Mouse (Mus musculus): ENCODE data around the gene Klf9. TPM values are rescaled to one million over a fixed set of nuclear protein-coding genes. Genes with fewer than 3 reads are reported as not detected.
"Not testable (repeated sequence)": the region's sequence is repeated elsewhere in the genome, so short reads cannot be mapped to it uniquely, and the experiment has no call there.

Klf9 gene
- polyA plus RNA-seq, 1 experiment from 2014 or later = 1.4 TPM

- H3K4me1 ChIP-seq (ENCODE audit: control insufficient read depth, insufficient read depth, low read length) = peaks cover 4% of the 10 kb centered on the region
- no peak overlapping the region for H3K27ac ChIP-seq (ENCODE audit: low read depth, low read length)
- H3K4me2 ChIP-seq (ENCODE audit: low read depth) = no peak overlapping the region
- peaks cover 20% of the 10 kb centered on the region for H3K27me3 ChIP-seq (ENCODE audit: control insufficient read depth, insufficient read depth, low read length)
- H3K36me3 ChIP-seq (ENCODE audit: control insufficient read depth, insufficient read depth, low read length) = no peaks in the 10 kb centered on the region
- no peak overlapping the region for H3K9ac ChIP-seq (ENCODE audit: low read length)
- ATAC-seq (ENCODE audit: insufficient read depth, low FRiP score, low TSS enrichment) (no peak), DNase-seq (ENCODE audit: low spot score) (no peak)
- H3K9me3 ChIP-seq (ENCODE audit: control insufficient read depth, low read length) = no peaks in the 10 kb centered on the region
- WGBS = 79% methylated on average over 8 of the region's 8 CpGs
- no peak overlapping the region for H3K4me3 ChIP-seq (ENCODE audit: low read depth, low read length)
These were observed 2.5 kb downstream of the Klf9 start for GRCm38 (mm10) chr19:23143541-23143940.

- Histone ChIP-seq H3K27me3 (ENCODE audit: control insufficient read depth, insufficient read depth, low read length) (peaks cover 20% of the 10 kb centered on the region), H3K4me3 (ENCODE audit: low read depth, low read length) (no peak overlapping the region), H3K27ac (ENCODE audit: low read depth, low read length) (no peak overlapping the region), H3K4me2 (ENCODE audit: low read depth) (no peak overlapping the region), H3K36me3 (ENCODE audit: control insufficient read depth, insufficient read depth, low read length) (no peaks in the 10 kb centered on the region), H3K9me3 (ENCODE audit: control insufficient read depth, low read length) (no peaks in the 10 kb centered on the region), H3K9ac (ENCODE audit: low read length) (no peak overlapping the region), H3K4me1 (ENCODE audit: control insufficient read depth, insufficient read depth, low read length) (peaks cover 4% of the 10 kb centered on the region)
- no peak for ATAC-seq (ENCODE audit: insufficient read depth, low FRiP score, low TSS enrichment)
- WGBS = 69% methylated on average over 9 of the region's 9 CpGs
- no peak for DNase-seq (ENCODE audit: low spot score)
These were observed 3.0 kb downstream of the Klf9 start for GRCm38 (mm10) chr19:23144031-23144430.

- H3K4me1 ChIP-seq (ENCODE audit: control insufficient read depth, insufficient read depth, low read length) = peaks cover 4% of the 10 kb centered on the region
- no peak overlapping the region for H3K4me3 ChIP-seq (ENCODE audit: low read depth, low read length)
- H3K4me2 ChIP-seq (ENCODE audit: low read depth) = no peak overlapping the region
- H3K27me3 ChIP-seq (ENCODE audit: control insufficient read depth, insufficient read depth, low read length) = peaks cover 20% of the 10 kb centered on the region
- DNase-seq (ENCODE audit: low spot score) (no peak), ATAC-seq (ENCODE audit: insufficient read depth, low FRiP score, low TSS enrichment) (no peak)
- WGBS = 94% methylated on average over 3 of the region's 3 CpGs
- no peak overlapping the region for H3K9ac ChIP-seq (ENCODE audit: low read length)
- H3K9me3 ChIP-seq (ENCODE audit: control insufficient read depth, low read length) = no peaks in the 10 kb centered on the region
- H3K27ac ChIP-seq (ENCODE audit: low read depth, low read length) = no peak overlapping the region
- no peaks in the 10 kb centered on the region for H3K36me3 ChIP-seq (ENCODE audit: control insufficient read depth, insufficient read depth, low read length)
These were observed 4.1 kb downstream of the Klf9 start for GRCm38 (mm10) chr19:23145146-23145545.

DNA sequence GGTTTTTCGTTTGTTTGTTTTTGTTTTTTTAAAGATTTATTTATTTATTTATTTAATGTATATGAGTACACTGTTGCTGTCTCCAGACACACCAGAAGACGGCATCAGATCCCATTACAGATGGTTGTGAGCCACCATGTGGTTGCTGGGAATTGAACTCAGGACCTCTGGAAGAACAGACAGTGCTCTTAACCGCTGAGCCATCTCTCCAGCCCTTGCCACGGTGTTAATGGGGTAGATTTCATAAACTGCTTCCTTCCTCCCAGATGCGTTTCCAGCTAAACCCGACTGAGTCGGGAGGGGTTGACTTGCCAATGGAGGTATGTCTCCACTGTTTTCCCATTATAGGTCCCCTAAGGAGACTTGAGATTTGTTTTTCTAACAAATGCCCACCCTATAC is 4.5 kb downstream of the Klf9 start:
- not testable (repeated sequence) for H3K9ac ChIP-seq (ENCODE audit: low read length); ATAC-seq (ENCODE audit: insufficient read depth, low FRiP score, low TSS enrichment); H3K36me3 ChIP-seq (ENCODE audit: control insufficient read depth, insufficient read depth, low read length); H3K4me2 ChIP-seq (ENCODE audit: low read depth); H3K9me3 ChIP-seq (ENCODE audit: control insufficient read depth, low read length); H3K4me1 ChIP-seq (ENCODE audit: control insufficient read depth, insufficient read depth, low read length); H3K27ac ChIP-seq (ENCODE audit: low read depth, low read length); H3K4me3 ChIP-seq (ENCODE audit: low read depth, low read length); DNase-seq (ENCODE audit: low spot score)
- H3K27me3 ChIP-seq (ENCODE audit: control insufficient read depth, insufficient read depth, low read length) = peaks cover 20% of the 10 kb centered on the region
- 91% methylated on average over 7 of the region's 7 CpGs for WGBS

DNA sequence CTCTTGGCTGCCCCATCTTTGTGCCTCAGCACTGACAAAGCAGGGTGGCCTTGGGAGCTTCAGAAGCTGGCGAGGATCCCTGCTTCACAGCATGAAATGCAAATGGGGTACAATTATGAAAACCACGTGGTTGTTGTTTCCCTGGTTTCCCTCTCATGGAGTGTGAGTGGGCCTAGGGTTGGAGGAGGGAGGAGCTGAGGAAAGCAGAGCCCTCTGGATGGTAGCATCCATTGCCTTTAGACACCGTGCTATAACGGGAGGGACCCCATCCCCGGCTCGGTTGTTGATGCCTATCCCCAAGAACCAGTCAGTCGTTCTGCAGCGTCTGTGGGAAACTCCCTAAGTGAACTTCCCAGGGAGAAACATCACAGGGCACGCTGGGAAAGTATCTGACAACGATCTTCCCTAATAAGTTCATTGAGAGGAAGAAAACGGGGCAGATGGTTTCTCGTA is 5.4 kb downstream of the Klf9 start:
- H3K27me3 ChIP-seq (ENCODE audit: control insufficient read depth, insufficient read depth, low read length) = peaks cover 20% of the 10 kb centered on the region
- WGBS = 69% methylated on average over 12 of the region's 12 CpGs
- no peaks in the 10 kb centered on the region for H3K36me3 ChIP-seq (ENCODE audit: control insufficient read depth, insufficient read depth, low read length)
- no peak overlapping the region for H3K9ac ChIP-seq (ENCODE audit: low read length)
- no peak overlapping the region for H3K4me3 ChIP-seq (ENCODE audit: low read depth, low read length)
- ATAC-seq (ENCODE audit: insufficient read depth, low FRiP score, low TSS enrichment) (no peak), DNase-seq (ENCODE audit: low spot score) (no peak)
- H3K9me3 ChIP-seq (ENCODE audit: control insufficient read depth, low read length) = no peaks in the 10 kb centered on the region
- H3K4me2 ChIP-seq (ENCODE audit: low read depth) = no peak overlapping the region
- no peak overlapping the region for H3K27ac ChIP-seq (ENCODE audit: low read depth, low read length)
- H3K4me1 ChIP-seq (ENCODE audit: control insufficient read depth, insufficient read depth, low read length) = peaks cover 4% of the 10 kb centered on the region

DNA sequence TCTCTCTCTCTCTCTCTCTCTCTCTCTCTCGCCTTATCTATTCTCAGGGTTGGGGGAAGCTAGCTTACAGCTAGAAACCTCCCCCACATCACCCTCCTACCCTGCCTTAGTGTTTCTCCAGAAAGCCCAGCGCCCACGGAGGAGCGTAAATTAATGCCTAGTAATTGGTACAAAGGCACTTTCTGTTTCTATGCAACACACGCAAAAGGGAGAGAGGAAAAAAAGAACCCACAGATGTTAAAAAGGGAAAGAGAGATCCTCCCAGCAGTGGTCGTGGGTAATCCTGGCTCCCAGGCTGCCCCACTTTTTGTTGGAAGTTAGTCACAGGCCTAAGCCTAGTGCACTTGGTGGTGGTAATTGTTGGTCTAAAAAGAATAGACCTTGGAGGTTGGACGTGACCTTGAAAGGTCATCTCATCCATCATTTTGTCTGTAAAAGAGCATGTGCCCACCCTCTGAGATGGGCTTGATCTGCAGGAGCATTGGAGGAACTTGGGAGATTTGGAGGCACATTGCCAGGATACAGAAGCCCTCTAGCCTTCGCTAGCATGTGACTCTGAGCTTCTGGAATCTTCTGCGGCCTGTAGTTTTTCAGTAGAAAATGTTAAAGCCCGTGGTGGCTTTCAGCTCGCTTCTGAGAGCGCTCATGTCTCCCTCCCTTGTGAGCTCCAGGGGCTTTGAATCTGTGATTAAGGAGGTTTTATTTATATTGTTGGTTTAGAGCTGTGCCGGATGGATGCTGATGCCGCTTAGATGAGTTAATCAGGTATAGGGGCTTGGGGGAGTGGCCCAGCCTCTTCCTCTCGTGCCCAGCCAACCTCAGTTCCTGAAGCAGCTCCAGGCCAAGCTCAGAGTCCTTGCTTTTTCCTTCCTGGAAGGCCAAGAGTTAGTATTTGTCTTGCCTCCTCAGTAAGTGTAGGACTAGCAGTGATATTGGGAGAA is 6.3 kb downstream of the Klf9 start:
- WGBS = 68% methylated on average over 15 of the region's 15 CpGs
- peaks cover 3% of the 10 kb centered on the region; the same call in 1 of the 2 replicates for H3K4me1 ChIP-seq (ENCODE audit: control insufficient read depth, insufficient read depth, low read length)
- H3K4me2 ChIP-seq (ENCODE audit: low read depth) = no peak overlapping the region
- DNase-seq (ENCODE audit: low spot score) (no peak), ATAC-seq (ENCODE audit: insufficient read depth, low FRiP score, low TSS enrichment) (no peak)
- H3K27me3 ChIP-seq (ENCODE audit: control insufficient read depth, insufficient read depth, low read length) = peaks cover 12% of the 10 kb centered on the region
- no peaks in the 10 kb centered on the region for H3K36me3 ChIP-seq (ENCODE audit: control insufficient read depth, insufficient read depth, low read length)
- H3K27ac ChIP-seq (ENCODE audit: low read depth, low read length) = no peak overlapping the region
- no peak overlapping the region for H3K4me3 ChIP-seq (ENCODE audit: low read depth, low read length)
- H3K9ac ChIP-seq (ENCODE audit: low read length) = no peak overlapping the region
- no peaks in the 10 kb centered on the region for H3K9me3 ChIP-seq (ENCODE audit: control insufficient read depth, low read length)

GRCm38 (mm10) chr19:23149465-23150410 is 8.7 kb downstream of the Klf9 start:
- no peak overlapping the region for H3K27ac ChIP-seq (ENCODE audit: low read depth, low read length)
- H3K4me2 ChIP-seq (ENCODE audit: low read depth) = no peak overlapping the region
- no peaks in the 10 kb centered on the region for H3K9me3 ChIP-seq (ENCODE audit: control insufficient read depth, low read length)
- DNase-seq (ENCODE audit: low spot score) (no peak), ATAC-seq (ENCODE audit: insufficient read depth, low FRiP score, low TSS enrichment) (no peak)
- H3K36me3 ChIP-seq (ENCODE audit: control insufficient read depth, insufficient read depth, low read length) = no peaks in the 10 kb centered on the region
- H3K9ac ChIP-seq (ENCODE audit: low read length) = no peak overlapping the region
- H3K27me3 ChIP-seq (ENCODE audit: control insufficient read depth, insufficient read depth, low read length) = no peaks in the 10 kb centered on the region
- H3K4me1 ChIP-seq (ENCODE audit: control insufficient read depth, insufficient read depth, low read length) = no peaks in the 10 kb centered on the region
- 82% methylated on average over 7 of the region's 7 CpGs for WGBS
- no peak overlapping the region for H3K4me3 ChIP-seq (ENCODE audit: low read depth, low read length)

DNA sequence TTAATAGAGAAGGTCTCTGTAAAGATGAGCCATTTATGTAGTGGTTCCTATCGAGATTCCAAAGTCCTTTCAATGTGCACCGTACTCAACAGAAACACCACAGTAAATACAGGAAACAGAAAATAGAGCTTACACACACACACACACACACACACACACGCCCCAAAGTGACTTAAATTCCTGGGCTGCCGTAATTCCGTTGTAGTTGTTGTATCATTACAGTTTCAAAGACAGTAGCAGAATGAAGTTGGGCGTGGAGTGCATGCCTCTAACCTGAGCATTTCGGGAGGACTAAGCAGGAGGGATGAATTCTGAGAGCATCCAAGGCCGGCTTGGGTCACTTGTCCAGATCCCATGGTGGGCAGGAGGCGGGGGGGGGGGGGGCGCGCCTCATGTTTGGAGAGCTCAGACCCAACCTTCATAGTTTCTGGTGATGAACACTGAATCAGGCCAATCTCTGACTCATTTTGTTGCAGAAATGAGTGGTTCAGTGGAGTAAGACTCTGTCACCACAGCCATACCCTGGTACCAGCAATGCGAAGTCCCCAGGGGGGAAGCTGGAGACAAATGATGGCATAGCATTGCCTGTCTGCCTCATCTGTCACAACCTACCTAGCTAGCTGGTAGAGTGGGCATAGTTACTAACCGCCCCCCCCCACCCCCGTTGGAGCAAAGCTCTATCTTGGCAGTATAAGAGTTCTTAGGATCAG is 9.7 kb downstream of the Klf9 start:
- WGBS = 88% methylated on average over 12 of the region's 14 CpGs
- DNase-seq (ENCODE audit: low spot score) = no peak
- H3K4me1 ChIP-seq (ENCODE audit: control insufficient read depth, insufficient read depth, low read length) = no peaks in the 10 kb centered on the region
- H3K9ac ChIP-seq (ENCODE audit: low read length) = no peak overlapping the region
- no peak overlapping the region for H3K27ac ChIP-seq (ENCODE audit: low read depth, low read length)
- no peaks in the 10 kb centered on the region for H3K9me3 ChIP-seq (ENCODE audit: control insufficient read depth, low read length)
- H3K36me3 ChIP-seq (ENCODE audit: control insufficient read depth, insufficient read depth, low read length) = no peaks in the 10 kb centered on the region
- H3K27me3 ChIP-seq (ENCODE audit: control insufficient read depth, insufficient read depth, low read length) = no peaks in the 10 kb centered on the region
- ATAC-seq (ENCODE audit: insufficient read depth, low FRiP score, low TSS enrichment) = no peak
- H3K4me3 ChIP-seq (ENCODE audit: low read depth, low read length) = no peak overlapping the region
- H3K4me2 ChIP-seq (ENCODE audit: low read depth) = no peak overlapping the region

Data from neural tube, embryonic 11.5 days (tissue).